Mouse (Mus musculus): ENCODE data around the gene Snrnp70.
"Not testable (repeated sequence)": the region's sequence is repeated elsewhere in the genome, so short reads cannot be mapped to it uniquely, and the experiment has no call there.

The Snrnp70 gene

GRCm38 (mm10) chr7:45409497-45410163, 14.1 kb upstream of the Snrnp70 start:
- no peak for DNase-seq

DNA sequence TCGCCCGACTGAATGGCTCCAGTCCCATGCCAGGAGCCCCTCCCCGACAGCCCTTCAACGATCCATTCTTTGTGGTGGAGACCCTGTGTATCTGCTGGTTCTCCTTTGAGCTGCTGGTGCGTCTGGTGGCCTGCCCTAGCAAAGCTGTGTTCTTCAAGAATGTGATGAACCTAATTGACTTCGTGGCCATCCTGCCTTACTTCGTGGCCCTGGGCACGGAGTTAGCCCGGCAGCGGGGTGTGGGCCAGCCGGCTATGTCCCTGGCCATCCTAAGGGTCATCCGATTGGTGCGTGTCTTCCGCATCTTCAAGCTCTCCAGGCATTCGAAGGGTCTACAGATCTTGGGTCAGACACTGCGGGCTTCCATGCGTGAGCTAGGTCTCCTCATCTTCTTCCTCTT, 13.4 kb upstream of the Snrnp70 start:
- DNase-seq, result no peak

DNA sequence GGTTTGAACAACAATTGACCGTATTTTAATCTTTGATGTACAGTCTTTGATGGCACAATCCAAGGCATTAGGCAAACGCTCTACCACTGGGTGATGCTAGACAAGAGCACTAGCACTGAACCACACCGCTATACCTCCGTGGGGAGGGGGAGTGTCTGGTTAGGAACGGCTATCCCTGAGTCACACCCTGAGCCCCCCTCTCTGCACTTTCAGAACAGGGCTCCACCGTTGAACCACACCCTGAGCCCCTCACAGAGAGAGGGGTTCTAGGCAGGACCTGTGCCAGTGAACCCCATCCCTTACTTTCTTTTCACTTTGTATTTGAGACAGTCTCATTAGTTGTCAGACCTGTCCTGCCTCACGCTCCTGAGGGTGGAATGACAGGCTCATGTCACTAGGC, 12.8 kb upstream of the Snrnp70 start:
- no peak for DNase-seq

- no peak for DNase-seq
These were observed 12.3 kb upstream of the Snrnp70 start for GRCm38 (mm10) chr7:45407836-45408235.

DNA sequence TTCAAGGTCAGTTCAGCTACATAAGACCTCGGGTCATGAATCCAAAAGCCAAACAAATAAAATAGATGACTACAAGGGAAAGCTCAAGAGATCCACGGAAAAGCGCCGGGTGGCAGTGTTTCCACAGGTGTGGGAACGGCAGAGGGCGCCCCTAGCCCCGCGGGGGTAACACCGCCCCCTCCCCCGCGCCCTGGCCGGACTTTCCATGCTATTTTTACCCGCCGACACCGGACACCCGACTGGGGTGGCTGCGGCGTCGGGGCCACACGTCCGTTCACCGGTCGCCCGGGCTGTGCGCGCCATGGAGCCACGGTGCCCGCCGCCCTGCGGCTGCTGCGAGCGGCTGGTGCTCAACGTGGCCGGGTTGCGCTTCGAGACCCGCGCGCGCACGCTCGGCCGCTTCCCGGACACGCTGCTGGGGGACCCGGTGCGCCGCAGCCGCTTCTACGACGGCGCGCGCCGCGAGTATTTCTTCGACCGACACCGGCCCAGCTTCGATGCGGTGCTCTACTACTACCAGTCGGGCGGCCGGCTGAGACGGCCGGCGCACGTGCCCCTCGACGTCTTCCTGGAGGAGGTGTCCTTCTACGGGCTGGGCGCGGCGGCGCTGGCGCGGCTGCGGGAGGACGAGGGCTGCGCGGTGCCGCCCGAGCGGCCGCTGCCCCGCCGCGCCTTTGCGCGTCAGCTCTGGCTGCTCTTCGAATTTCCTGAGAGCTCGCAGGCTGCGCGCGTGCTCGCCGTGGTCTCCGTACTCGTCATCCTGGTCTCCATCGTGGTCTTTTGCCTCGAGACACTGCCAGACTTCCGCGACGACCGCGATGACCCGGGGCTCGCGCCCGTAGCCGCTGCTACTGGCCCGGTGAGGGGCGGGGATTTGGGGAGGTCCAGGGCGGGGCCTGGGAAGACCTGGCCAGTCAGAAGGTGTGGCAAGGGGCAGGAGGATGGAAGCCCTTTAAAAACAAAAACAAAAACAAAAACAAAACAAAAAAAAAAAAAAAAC, 10.9 kb upstream of the Snrnp70 start:
- peak; percentile 57 for DNase-seq

GRCm38 (mm10) chr7:45405091-45406075, 9.8 kb upstream of the Snrnp70 start, which contains the start of gene Kcna7:
Gene Kcna7, plus strand, starts transcription at chr7:45405653.
- peak; percentile 84 for DNase-seq

DNA sequence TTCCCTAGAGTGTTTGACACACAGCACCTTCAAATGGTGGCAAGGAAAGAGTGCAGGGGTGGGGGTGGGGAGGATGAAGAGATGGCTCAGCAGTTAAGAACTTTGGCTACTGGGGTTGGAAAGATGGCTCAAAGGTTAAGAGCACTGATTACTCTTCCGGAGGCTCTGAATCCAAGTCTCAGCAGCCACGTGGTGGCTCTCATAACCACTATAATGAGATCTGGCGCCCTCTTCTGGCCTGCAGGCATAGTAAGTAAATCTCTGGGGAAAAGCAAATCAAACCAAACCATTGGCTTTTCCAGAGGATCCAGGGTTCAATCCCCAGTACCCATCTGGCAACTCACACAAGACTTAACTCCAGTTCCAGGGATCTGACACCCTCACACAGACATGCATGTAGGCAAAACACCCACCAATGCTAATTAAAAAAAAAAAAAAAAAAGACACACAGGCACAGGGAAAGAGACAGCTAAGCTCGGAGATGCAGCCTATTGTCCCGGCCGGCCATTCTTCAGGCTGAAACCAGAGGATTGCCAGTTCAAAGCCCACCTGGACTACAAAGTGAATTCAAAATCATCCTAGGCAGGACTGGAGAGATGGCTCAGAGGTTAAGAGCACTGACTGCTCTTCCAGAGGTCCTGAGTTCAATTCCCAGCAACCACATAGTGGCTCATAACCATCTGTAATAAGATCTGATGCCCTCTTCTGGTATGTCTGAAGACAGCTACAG, 8.2 kb upstream of the Snrnp70 start:
- DNase-seq, result peak; percentile 77

DNA sequence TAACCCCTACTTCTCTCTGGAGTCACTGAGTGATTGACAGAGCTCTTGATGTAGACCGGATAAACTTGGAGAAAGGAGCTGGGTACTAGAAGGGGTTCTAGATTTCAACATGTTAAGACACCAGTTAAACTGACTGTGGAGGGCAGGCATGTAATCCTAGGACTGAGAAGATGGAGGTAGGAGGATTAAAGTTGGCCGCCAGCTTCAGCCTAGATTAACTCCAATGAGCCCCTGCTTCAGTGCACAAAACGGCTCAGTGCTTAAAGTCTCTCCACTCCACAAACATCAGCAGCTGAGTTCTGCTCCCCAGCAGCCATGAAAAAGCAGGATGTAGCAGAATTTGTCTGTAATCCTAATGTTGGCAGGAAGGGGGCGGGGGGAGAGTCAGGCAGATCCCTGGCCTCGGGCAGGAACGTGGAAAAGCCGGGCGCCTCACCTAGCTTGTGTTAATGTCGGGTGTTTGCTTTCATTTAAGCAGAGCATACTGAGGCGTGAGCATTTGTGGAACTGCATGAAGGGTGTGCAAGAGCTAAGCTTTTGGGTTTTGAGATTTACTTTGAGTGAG, 6.1 kb upstream of the Snrnp70 start:
- no peak for DNase-seq

DNA sequence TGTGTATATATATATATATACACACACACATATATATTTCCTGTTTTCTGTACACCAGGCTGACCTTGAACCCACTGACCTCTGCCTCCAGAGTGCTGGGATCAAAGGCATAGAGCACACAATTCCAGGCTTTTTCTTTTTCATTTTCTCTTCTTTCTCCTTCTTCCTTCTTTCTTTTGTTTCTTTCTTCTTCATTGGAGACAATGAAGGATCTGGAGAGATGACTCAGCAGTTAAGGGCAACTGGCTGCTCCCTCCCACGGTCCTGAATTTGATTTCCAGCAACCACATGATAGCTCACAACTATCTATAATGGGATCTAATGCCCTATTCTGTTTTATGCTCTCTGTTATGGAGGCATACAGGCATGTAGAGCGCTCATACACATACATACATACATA, 1.2 kb upstream of the Snrnp70 start:
- no peak for DNase-seq

- not testable (repeated sequence) for DNase-seq
These were observed 814 bp upstream of the Snrnp70 start for GRCm38 (mm10) chr7:45396337-45396775.

- no peak for DNase-seq
These were observed 407 bp downstream of the Snrnp70 start for GRCm38 (mm10) chr7:45395129-45395541.

DNA sequence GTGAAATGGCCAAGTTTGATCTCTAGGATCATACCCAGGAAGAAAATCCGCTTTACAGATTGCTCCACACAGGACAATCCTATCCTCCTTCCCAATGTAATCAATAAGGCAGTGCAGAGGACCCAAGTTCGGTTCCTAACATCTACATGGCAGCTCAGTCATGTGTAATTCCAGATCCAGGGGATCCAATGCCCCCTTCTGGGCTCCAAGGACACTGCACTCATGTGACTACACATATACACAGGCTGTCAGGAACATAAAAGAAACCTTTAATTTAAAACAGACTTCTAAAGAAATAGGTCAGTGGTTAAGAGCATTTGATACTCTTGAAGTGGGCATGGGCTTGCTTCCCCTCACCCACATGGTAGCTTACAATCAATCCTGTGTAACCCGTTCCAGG, 9.5 kb downstream of the Snrnp70 start:
- DNase-seq, result no peak

GRCm38 (mm10) chr7:45376057-45376456, 19.5 kb downstream of the Snrnp70 start:
- no peak for DNase-seq

DNA sequence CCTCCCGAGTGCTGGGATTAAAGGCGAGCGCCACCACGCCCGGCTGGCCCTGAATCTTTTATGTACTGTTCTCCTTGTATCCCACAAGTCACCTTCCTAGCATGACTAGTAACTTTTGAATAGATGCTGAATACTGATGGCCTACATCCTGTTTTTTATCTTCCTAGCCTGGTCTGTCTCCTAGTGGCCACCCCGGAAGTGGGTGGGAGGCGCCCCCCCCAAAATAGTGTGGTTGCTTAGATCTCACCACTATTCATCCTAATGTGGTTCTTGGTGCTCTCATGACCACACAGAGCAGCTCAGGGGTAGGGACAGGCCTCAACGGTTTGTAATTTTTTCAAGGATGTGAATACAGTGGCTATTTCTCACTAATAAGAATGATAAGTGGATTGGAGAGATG, 20.9 kb downstream of the Snrnp70 start:
- no peak for DNase-seq

- DNase-seq, result no peak
These were observed 23.2 kb downstream of the Snrnp70 start for GRCm38 (mm10) chr7:45372371-45372770.

GRCm38 (mm10) chr7:45370475-45371311, 24.8 kb downstream of the Snrnp70 start, which contains the start of gene Lin7b:
Gene Lin7b, minus strand, starts transcription at chr7:45370583.
- peak; percentile 88 for DNase-seq

DNA sequence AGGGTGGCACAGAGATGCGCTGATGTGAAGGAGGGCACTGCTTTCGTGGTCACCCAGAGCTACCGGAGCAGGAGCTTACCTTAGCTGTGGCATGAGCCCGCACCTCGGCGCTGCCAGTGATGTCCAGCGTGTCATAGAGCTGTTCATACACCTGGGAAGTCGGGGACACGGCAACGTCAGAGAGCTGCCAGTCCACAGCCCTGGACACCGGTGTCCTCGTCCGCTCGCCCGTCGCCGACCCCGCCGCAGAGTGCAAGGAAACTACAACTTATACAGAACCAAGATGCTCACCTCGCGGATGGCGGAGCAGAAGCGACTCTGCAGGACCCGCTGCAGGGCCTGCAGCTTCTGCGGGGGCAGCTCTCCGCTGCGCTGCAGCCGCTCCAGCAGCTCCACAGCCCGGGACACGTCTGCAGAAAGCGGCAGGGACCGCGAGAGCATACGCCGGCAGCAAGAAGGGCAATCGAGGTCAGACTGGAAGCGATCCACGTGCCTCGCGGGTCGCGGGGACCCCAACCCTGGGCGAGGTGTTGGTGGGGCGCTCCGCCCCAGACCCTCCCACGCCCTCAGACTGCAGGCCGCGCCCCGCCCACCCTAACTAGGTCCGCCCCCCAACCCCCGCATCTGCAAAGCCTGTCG, 25.6 kb downstream of the Snrnp70 start:
- DNase-seq, result no peak

- DNase-seq, result no peak
These were observed 26.4 kb downstream of the Snrnp70 start for GRCm38 (mm10) chr7:45369022-45369745.

GRCm38 (mm10) chr7:45368178-45368577, 27.4 kb downstream of the Snrnp70 start:
- DNase-seq, result no peak

Measured in kidney, adult 18-20 months (tissue).